Mouse (Mus musculus) heart, embryonic 11.5 days (tissue): ENCODE results near the gene Ptprc. TPM values are rescaled to one million over a fixed set of nuclear protein-coding genes. Genes with fewer than 3 reads are reported as not detected.

Experiments used
- ATAC-seq: fragments of 200-750 bp; cut with Nextera tagmentation; replicated peaks from 2 replicates; pipeline ENCODE4 v1.8.0; 2017; ENCODE audit warnings: moderate library complexity; ENCODE audit not compliant: insufficient number of reproducible peaks, low FRiP score, low TSS enrichment
- H3K27ac ChIP-seq: fragments of 300-500 bp; sonication (generic); 2 replicates; pipeline ENCODE4 v1.5.1; 2014; ENCODE audit warnings: mild to moderate bottlenecking, low read depth, low read length
- H3K27me3 ChIP-seq: fragments of 300-500 bp; sonication (generic); 2 replicates; pipeline ENCODE4 v1.6.1; 2014; ENCODE audit warnings: mild to moderate bottlenecking, low read length, mixed read lengths; ENCODE audit not compliant: control insufficient read depth, insufficient read depth
- H3K36me3 ChIP-seq: fragments of 300-500 bp; sonication (generic); 2 replicates; pipeline ENCODE4 v1.6.1; 2014; ENCODE audit warnings: mild to moderate bottlenecking, low read length, moderate library complexity, mixed read lengths; ENCODE audit not compliant: control insufficient read depth, insufficient read depth
- H3K4me1 ChIP-seq: fragments of 300-500 bp; sonication (generic); 2 replicates; pipeline ENCODE4 v1.6.1; 2014; ENCODE audit warnings: low read length; ENCODE audit not compliant: control insufficient read depth, insufficient read depth
- H3K4me2 ChIP-seq: fragments of 300-500 bp; sonication (generic); 2 replicates; pipeline ENCODE4 v1.6.1; 2014; ENCODE audit warnings: mild to moderate bottlenecking, moderate library complexity
- H3K4me3 ChIP-seq: fragments of 300-500 bp; sonication (generic); 2 replicates; pipeline ENCODE4 v1.5.1; 2014; ENCODE audit warnings: low read depth, low read length
- H3K9ac ChIP-seq: fragments of 300-500 bp; sonication (generic); 2 replicates; pipeline ENCODE4 v1.6.1; 2014; ENCODE audit warnings: mild to moderate bottlenecking, low read depth, low read length, moderate library complexity
- H3K9me3 ChIP-seq: fragments of 300-500 bp; sonication (generic); replicated peaks from 2 replicates; pipeline ENCODE4 v1.6.1; 2016; ENCODE audit warnings: low read length; ENCODE audit not compliant: control insufficient read depth
- WGBS: fragments of 180-500 bp; shearing (Covaris S2); extraction: QIAGEN DNeasy Blood & Tissue Kit; methylation state at CpG from one replicate; pipeline ENCODE4 v1.1.7; 2014; ENCODE audit not compliant: insufficient replicate concordance; 5-methylcytosine and 5-hydroxymethylcytosine counted together
- polyA plus RNA-seq: library from polyadenylated mRNA; unstranded; fragments of >200 nt; fragmentation: Nextera tagmentation; extraction: Ambion mirVana; gene quantifications from 2 replicates; pipeline ENCODE4 v1.2.1, GENCODE M21; 2014

Ptprc gene
- polyA plus RNA-seq, 1 experiment from 2014 or later, result 1.1 TPM

DNA sequence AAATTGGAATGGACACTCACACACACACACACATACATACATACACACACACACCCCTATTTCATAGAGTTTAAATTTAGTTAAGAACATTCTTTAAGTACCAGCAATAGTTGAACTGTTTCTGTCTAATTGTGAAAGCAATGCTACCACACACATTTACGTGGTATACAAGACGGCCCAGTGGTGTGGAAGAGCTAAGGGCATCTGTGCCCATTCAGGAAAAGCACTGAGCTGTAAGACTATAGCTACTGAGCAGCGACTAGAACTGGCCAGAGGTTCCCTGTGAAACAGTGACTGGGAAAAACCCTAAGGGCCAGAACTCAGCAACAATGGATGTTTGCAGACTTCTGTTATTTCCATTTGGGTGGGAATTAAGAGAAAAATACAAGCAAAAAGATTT is 17.3 kb downstream of the Ptprc start:
- Histone ChIP-seq H3K4me1 (no peaks in the 10 kb centered on the region), H3K27me3 (no peaks in the 10 kb centered on the region), H3K4me3 (no peak overlapping the region), H3K4me2 (no peak overlapping the region), H3K9me3 (no peaks in the 10 kb centered on the region), H3K36me3 (no peaks in the 10 kb centered on the region), H3K9ac (no peak overlapping the region), H3K27ac (no peak overlapping the region)
- WGBS, result 72% methylated on average over 3 of the region's 3 CpGs
- ATAC-seq, result no peak

GRCm38 (mm10) chr1:138157709-138158108 is 17.8 kb downstream of the Ptprc start:
- no peaks in the 10 kb centered on the region for H3K27me3 ChIP-seq
- 60% methylated on average over 2 of the region's 2 CpGs for WGBS
- H3K27ac ChIP-seq, result no peak overlapping the region
- H3K36me3 ChIP-seq, result no peaks in the 10 kb centered on the region
- ATAC-seq, result no peak
- H3K9me3 ChIP-seq, result no peaks in the 10 kb centered on the region
- H3K4me1 ChIP-seq, result no peaks in the 10 kb centered on the region
- no peak overlapping the region for H3K4me3 ChIP-seq
- no peak overlapping the region for H3K4me2 ChIP-seq
- no peak overlapping the region for H3K9ac ChIP-seq

GRCm38 (mm10) chr1:138157008-138157407 is 18.5 kb downstream of the Ptprc start:
- Histone ChIP-seq H3K27ac (no peak overlapping the region), H3K27me3 (no peaks in the 10 kb centered on the region), H3K9me3 (no peaks in the 10 kb centered on the region), H3K9ac (no peak overlapping the region), H3K36me3 (no peaks in the 10 kb centered on the region), H3K4me2 (no peak overlapping the region), H3K4me1 (no peaks in the 10 kb centered on the region), H3K4me3 (no peak overlapping the region)
- no peak for ATAC-seq
- WGBS, result 79% methylated on average over 3 of the region's 3 CpGs

DNA sequence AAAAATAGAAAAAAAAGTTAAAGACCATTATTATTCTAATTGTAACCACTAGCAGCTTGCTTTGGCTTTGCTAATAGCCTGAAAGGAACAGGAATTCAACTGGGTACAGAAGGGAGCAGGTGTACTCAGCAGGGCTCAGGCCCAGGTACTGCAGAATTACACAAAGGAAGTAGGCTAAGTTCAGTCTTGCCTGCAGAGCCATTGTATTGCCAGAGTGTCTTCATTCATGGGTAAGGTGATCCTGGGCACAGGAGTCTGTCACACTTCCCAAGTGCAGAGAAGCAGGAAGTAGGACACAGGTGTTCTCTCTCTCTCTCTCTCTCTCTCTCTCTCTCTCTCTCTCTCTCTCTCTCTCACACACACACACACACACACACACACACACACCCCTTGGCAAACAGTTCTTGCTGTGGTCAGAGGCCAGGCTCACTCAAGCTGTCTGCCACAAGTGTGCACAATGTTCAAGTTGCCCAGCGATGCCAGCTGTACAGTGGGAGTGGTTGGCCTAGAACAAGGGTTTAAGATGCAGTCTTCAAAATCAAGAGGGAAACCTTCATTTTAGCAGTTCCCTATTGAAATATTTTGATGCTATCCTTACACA is 21.2 kb downstream of the Ptprc start:
- Histone ChIP-seq H3K9ac (no peak overlapping the region), H3K27ac (no peak overlapping the region), H3K36me3 (no peaks in the 10 kb centered on the region), H3K4me1 (no peaks in the 10 kb centered on the region), H3K9me3 (no peaks in the 10 kb centered on the region), H3K27me3 (no peaks in the 10 kb centered on the region), H3K4me2 (no peak overlapping the region), H3K4me3 (no peak overlapping the region)
- ATAC-seq, result no peak
- 88% methylated on average over 1 of the region's 1 CpGs for WGBS

DNA sequence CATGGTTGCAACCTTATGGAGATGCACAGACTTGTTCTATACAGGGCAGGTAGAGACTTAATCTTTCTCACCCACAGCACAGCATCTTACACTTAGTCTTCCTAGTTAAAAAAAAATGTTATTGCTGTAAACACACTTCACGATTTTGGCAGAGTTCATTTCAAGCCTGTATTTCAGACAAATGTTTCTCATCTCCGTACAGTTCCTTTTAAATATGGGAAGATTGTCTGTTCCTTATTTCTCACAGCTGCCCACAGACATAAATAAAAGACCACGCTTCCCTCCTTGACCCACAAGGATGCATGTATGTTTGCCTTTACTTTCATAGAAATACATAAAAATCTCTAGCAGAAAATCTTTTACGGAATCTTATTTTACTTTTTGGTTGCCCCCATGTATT is 22.4 kb downstream of the Ptprc start:
- H3K4me2 ChIP-seq, result no peak overlapping the region
- ATAC-seq, result no peak
- H3K4me1 ChIP-seq, result no peaks in the 10 kb centered on the region
- no peaks in the 10 kb centered on the region for H3K27me3 ChIP-seq
- H3K9me3 ChIP-seq, result no peaks in the 10 kb centered on the region
- no peak overlapping the region for H3K27ac ChIP-seq
- no peak overlapping the region for H3K9ac ChIP-seq
- no peak overlapping the region for H3K4me3 ChIP-seq
- 80% methylated on average over 4 of the region's 4 CpGs for WGBS
- H3K36me3 ChIP-seq, result no peaks in the 10 kb centered on the region

GRCm38 (mm10) chr1:138148844-138149243 is 26.7 kb downstream of the Ptprc start:
- no peak overlapping the region for H3K4me2 ChIP-seq
- H3K27me3 ChIP-seq, result no peaks in the 10 kb centered on the region
- no peak overlapping the region for H3K27ac ChIP-seq
- no peak overlapping the region for H3K4me3 ChIP-seq
- H3K36me3 ChIP-seq, result no peaks in the 10 kb centered on the region
- no peaks in the 10 kb centered on the region for H3K9me3 ChIP-seq
- 53% methylated on average over 4 of the region's 4 CpGs for WGBS
- no peaks in the 10 kb centered on the region for H3K4me1 ChIP-seq
- no peak for ATAC-seq
- H3K9ac ChIP-seq, result no peak overlapping the region

GRCm38 (mm10) chr1:138145571-138145970 is 29.9 kb downstream of the Ptprc start:
- Histone ChIP-seq H3K9ac (no peak overlapping the region), H3K9me3 (no peaks in the 10 kb centered on the region), H3K4me3 (no peak overlapping the region), H3K27me3 (no peaks in the 10 kb centered on the region), H3K27ac (no peak overlapping the region), H3K4me1 (no peaks in the 10 kb centered on the region), H3K4me2 (no peak overlapping the region), H3K36me3 (no peaks in the 10 kb centered on the region)
- 62% methylated on average over 2 of the region's 2 CpGs for WGBS
- no peak for ATAC-seq

DNA sequence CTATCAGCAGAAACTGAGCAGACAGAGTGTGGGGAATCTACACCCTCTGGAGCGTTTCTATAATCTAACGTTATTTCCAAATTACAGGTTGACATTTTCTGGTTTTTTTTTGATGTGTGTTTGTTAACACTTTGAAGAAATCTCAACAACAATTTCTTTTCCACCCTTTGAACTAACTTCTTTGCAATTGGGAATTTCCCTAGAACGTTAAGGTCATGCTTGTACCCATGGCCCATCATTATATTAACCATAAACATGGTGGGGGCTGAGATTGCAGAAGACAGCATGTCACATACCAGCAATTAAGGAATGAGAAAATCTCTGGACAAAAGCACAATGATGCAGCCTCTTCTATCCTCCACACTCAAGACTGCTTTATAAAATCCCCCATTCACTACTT is 30.4 kb downstream of the Ptprc start:
- Histone ChIP-seq H3K36me3 (no peaks in the 10 kb centered on the region), H3K9ac (no peak overlapping the region), H3K9me3 (no peaks in the 10 kb centered on the region), H3K4me3 (no peak overlapping the region), H3K4me1 (no peaks in the 10 kb centered on the region), H3K4me2 (no peak overlapping the region), H3K27ac (no peak overlapping the region), H3K27me3 (no peaks in the 10 kb centered on the region)
- 76% methylated on average over 3 of the region's 3 CpGs for WGBS
- ATAC-seq, result no peak

- Histone ChIP-seq H3K4me3 (no peak overlapping the region), H3K36me3 (no peaks in the 10 kb centered on the region), H3K9me3 (no peaks in the 10 kb centered on the region), H3K9ac (no peak overlapping the region), H3K4me1 (no peaks in the 10 kb centered on the region), H3K27ac (no peak overlapping the region), H3K27me3 (no peaks in the 10 kb centered on the region), H3K4me2 (no peak overlapping the region)
- no peak for ATAC-seq
- WGBS, result 84% methylated on average over 5 of the region's 5 CpGs
These were observed 31.1 kb downstream of the Ptprc start for GRCm38 (mm10) chr1:138144365-138144764.
